Mouse (Mus musculus) heart, adult 2 months (tissue): ENCODE data around the gene Atrnl1.

Experiments
- CTCF ChIP-seq: fragments of 200-600 bp; IDR thresholded peaks from 2 replicates; pipeline ENCODE4 v1.8.1; 2022; ENCODE audit warnings: antibody characterized with exemption, mild to moderate bottlenecking, moderate library complexity
- EP300 ChIP-seq: fragments of 200-500 bp; IDR thresholded peaks from 2 replicates; pipeline ENCODE4 v1.6.1; 2011; ENCODE audit warnings: low read depth, low read length, control low read depth; ENCODE audit not compliant: insufficient read depth
- POLR2A ChIP-seq: fragments of 200-500 bp; IDR thresholded peaks from 2 replicates; pipeline ENCODE4 v1.6.1; 2011; ENCODE audit warnings: mild to moderate bottlenecking, low read depth, low read length, control low read depth; ENCODE audit not compliant: insufficient read depth

DNA sequence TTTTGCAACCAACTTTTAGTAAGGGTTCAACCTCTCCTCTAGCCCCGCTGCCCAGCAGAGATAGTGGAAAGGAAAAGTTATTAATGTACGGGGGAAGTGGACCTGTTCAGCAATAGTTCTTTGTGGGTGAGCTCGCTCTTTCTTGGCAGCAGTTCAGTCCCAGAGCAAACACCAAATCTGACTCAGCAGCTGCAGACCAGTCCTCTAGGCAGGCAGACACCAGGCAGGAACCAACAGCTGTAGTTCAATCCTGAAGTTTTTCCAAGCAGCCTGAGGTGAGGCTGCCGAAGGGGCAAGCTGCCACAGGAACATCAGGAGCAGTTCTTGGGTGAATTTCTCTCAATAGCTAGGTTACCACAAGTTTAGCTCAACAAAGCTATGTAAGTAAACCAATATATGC is 489.5 kb downstream of the Atrnl1 start:
- no peak for TF ChIP-seq CTCF
- no peak for TF ChIP-seq EP300
- TF ChIP-seq POLR2A: no peak
